Mouse (Mus musculus) spleen, postnatal 36 days (tissue): ENCODE results near the gene Edc3.
"Not testable (repeated sequence)": the region's sequence is repeated elsewhere in the genome, so short reads cannot be mapped to it uniquely, and the experiment has no call there.

Experiments used
- DNase-seq, 2 experiments: peaks; one replicate each; pipeline ENCODE4 v3.0.0; 2022; ENCODE audit warnings: low spot score in 2 of 2, mixed read lengths in 1 of 2

Gene Edc3

DNA sequence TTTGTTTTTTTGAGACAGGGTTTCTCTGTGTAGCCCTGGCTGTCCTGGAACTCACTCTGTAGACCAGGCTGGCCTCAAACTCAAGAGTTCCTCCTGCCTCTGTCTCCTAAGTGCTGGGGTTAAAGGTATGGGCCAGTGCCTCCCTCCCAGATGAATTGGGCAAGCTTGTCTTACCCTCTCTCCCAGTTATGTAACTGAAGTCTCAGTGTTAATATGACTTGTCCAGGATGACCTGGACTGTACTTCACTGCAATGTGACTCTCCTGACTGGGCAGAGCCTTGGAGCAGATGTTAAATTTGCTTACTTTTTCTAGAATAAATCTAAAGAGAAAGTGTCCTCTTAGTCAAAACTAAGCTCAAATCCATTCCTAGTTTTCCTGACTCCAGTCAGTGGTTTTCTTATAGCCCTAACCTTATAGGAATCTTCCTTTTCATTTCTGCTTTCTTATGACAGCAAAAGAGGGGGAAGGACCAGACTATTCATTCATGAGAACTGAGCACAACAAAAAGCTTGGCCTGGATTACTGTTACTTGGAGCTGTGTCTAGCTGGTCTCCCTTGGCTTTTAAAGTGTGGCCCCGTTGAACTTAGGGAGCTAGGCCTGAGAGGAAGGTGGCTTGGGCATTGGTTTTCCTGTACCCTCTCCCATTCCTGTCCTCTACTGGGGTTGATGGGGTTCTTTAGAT lies 9.7 kb upstream of the Edc3 start:
- no peak for DNase-seq

DNA sequence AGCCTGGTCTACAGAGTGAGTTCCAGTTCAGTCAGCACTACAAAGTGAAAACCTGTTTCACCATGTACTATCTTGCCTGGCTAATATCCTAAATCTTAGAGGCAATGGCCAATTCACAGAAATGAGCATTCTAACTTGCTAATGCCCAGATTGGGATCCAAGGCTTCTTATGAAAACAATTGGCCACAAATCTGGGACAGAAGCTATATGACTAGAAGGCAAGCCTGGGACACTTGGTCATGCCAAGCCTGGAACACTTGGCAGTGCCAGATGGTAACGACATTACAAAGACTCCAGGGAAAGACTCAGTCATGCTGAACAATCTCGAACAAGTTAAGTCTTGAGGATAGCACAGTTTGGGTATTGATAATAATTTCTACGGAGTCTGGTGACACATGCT lies 1.8 kb upstream of the Edc3 start:
- no peak for DNase-seq

DNA sequence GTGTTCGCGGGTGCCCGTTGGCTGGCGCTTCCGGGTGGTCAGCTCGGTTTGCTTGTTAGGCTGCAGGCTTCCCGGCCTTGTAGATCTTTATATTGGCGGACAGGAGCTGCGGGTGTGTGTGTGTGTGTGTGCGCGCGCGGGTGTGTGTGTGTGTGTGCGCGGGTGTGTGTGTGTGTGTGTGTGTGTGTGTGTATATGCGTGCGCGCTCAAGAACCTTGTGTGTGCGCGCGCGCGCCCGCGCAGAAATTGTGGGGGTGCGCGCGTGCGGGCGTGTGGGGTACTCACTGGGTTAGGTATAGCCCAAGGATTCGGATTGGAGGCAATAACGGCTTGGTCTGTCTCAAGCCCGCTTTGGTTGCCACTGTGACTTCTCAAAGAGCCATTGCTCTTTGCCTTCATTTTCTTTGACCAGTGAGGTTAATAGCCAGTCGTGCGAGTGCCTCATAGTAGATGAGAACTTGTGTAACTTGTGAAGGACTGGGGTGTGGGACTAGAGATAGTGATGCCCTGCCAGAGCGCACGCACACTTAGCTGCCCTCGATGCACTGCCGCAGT lies 457 bp downstream of the Edc3 start:
- peak in 1 of 2 experiments; percentile 31 for DNase-seq

DNA sequence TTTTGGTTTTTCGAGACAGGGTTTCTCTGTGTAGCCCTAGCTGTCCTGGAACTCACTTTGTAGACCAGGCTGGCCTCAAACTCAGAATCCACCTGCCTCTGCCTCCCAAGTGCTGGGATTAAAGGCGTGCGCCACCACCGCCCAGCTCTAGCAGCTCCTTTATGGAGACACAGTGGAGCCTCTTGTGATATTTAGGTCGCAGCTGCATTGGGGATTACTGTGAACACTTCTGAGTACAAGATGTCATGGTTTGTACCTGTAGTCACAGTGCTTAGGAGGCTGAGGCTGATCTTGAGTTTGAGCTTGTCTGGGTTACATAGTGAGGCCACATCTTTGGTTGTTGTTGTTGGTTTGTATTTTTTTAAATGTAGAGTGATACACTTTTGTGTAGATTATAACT lies 1.9 kb downstream of the Edc3 start:
- DNase-seq = not testable (repeated sequence)

DNA sequence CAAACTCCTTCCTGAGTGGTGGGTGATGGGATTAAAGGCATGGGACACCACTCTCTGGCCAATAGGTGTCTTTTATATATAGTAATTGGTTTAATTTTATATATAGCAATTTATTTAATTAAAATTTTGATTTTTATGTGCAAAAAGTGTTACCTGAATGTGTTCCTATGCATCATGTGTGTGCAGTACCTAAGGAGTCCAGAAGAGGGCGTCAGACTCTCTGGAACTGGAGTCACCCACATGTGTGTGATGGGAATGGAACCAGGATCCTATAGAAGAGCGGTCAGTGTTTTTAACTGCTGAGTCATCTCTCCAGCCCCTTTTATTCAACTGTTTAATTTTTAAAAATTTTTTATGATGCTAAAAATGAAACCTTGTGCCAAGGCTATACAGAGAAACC lies 3.9 kb downstream of the Edc3 start:
- no peak for DNase-seq

DNA sequence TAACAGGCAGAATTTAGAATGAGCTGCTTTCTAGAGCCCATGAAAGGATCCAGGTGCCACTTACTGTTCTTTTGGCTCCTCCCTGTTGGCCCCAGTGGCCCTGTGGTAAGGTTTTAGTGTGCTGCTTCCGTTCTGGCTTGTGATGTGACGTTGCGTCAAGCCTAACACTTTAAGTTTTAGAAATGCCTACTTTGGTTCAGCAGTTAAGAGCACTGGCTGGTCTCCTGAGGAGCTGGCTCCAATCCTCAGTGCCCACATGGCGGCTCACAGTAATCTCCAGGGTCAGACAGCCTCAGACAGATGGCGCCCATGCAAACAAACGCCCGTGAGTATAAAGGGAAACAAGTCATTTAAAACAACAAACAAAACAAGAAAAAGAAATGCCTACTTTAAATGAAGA lies 10.1 kb downstream of the Edc3 start:
- no peak for DNase-seq

DNA sequence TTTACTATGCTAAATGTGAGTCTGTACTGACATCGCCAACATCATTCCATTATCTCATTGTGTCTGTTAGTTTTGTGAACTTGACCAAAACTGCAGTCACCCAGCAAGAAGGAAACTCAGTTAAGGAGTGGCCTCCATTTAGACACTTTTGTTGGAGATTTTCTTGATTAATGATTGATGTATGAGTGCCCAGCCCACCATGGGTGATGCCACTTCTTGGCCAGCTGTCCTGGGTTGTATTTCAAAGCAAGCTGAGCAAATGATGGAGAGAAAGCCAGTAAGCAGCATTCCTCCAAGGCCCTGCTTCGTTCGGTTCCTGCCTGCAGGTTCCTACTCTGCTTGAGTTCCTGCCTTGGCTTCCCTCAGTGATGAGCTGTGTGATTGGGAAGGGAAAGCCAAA lies 12.4 kb downstream of the Edc3 start:
- no peak for DNase-seq

DNA sequence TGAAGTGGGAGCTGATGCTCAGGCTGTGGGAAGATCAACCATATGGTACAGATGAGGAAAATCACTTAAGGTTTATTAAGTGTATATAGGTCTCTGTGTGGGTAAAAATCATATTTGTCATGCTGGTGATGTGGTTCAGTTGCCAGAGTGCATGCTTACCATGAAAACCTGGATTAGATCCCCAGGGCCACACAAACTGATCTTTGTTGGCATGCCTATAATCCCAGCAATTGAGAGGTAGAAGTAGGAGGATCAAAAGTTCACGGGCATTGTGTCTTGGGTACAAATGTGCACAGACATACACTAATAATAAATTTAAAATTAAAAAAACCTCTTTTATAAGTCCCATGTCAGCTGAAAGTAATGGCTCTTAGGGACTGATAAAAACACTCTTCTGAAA lies 14.0 kb downstream of the Edc3 start:
- DNase-seq = no peak

DNA sequence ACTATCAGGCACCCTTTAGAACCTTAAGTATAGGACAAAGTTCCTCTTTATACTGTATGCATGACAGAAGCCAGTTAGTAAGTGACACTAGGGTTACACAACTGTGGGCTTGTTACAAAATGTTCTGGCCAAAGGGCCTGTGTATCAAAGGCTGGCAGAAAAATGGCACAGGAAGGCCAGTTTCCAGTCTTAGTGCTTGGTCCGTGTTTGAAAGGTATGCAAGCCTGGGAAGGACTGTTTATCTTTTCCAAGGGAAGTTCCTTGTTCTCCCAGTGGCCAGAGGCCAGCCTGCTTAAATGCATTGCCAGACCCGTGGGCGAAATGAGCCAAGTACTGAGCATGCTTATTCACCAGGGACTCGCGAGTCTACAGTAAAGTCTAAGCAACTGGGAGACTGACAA lies 15.0 kb downstream of the Edc3 start:
- DNase-seq = peak in 1 of 2 experiments; percentile 26

DNA sequence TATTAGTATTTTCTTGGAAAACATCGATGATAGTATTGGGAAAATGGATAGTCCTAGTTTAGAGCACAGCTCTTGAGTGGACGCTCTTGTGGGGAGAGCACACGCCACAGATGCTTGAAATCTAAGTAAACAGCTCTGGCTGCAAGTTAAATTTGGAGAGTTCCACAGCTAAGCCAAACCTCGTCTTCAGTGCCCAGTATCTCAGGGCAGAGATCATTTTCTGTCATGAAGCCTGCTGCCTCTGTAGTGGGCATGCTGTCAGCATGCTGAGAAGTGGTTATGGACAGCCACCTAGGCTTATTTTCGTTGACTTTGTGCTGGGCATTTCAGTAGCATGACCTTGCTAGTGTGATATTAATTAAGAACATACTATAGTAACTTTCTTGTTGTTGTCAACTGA lies 15.5 kb downstream of the Edc3 start:
- no peak for DNase-seq

DNA sequence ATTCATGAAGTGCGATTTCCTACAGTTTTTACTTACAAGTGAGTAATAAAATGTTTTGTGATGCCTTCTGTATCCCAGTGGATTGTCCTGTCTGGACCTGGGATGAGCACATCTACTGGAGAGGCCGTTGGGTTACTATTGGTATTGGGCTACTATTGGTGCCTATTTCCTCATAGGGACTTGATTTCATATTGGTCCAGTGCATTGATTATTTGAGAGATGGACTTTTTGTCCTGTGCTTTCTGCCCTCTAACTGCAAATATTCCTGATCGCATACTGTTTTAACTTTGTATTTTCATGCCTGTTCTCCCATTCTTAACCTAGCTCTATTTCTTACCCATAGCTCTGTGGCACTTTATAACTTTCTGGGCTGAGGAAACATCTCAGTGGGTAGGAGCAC lies 16.4 kb downstream of the Edc3 start:
- DNase-seq = no peak

DNA sequence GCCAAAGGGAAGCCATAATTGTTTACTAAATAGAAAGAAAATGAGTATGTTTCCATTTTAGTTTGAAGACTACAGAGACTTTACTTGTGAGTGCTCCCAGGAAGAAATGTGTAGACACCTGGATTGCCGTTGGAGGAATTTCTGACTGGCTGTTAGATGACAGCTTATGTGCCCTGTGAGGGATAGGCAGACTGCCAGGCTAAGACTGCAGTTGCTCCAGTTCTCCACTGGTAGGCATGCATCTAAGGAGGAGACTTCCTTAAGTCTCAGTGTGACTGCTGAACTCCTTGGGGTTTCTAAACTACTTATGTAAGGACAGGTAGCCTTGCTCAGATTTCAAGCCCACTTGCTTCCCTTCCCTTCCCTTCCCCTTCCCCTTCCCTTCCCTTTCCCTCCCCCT lies 20.0 kb downstream of the Edc3 start:
- DNase-seq = no peak

DNA sequence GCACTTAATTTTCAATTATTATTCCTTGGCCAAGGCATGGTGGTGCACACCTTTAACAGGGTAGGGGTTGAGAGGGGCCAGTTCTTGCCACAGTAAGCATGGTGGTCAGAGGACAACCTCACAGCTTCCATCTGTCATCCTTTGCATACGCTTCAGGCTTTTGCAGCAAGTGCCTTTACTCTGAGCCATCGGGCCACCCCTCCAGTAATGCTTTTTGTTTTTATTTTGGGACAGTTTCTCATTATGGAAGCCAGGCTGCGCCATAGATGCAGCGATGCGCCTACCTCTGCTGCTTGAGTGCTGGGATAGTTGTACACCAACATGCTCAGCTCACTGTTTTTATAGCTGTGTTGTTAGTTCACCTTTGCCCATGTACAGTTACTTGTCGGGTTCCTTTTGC lies 25.3 kb downstream of the Edc3 start:
- no peak for DNase-seq

DNA sequence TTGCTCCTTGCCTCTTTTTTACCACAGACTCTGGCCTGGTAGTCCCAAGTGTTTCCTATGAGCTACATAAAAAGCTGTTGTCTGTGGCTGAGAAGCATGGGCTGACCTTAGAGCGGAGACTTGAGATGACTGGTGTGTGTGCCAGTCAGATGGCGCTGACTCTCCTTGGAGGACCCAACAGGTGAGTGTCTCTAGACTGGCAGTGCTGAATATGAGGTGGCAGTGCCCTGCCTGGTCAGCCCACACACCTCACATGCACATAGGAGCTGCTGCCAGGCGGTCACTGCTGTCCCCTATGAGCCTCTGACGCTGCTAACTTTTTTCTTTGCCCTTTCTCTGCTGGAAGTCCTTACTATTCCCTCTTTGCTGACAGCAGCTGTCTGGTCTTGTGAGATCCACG lies 31.5 kb downstream of the Edc3 start:
- no peak for DNase-seq

DNA sequence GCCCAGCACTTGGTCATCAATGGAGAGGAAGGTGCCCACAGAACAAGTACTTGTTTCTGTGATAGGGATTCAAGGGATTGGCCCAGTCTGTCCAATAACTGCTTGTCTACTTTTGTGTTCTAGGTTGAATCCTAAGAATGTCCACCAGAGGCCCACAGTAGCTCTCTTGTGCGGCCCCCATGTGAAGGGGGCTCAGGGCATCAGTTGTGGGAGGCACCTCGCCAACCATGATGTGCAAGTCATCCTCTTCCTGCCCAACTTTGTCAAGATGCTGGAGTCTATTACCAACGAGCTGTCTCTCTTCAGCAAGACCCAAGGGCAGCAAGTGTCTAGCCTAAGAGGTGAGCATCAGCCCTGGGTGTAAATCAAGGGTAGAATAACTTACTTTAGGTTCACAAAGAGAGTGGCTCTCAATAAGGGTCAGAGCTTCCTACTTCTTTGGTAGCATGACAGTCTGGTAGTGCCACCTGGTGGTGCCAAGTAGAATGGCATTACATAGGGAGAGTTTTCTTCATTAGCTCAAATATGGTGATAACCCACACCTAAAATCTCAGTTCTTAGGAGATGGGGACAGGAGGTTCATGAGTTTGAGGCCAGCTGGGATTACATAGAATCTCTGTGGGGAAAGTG lies 36.2 kb downstream of the Edc3 start:
- peak in 1 of 2 experiments; percentile 47 for DNase-seq

DNA sequence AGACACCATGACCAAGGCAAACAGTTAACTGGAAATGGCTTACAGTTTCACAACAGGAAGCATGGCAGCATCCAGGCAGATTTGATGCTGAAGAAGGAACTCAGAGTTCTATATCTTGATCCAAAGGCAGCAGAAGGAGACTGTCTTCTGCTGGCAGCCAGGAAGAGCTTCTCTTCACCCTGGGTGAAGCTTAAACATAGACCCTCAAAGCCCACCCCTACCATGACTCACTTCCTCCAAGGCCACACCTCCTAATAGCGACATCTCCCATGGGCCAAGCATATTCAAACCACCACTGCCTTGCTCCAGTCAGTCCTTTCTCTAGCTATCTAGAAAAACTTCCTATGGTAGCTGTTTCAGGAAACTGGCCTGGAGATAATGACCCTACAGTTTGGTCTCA lies 38.7 kb downstream of the Edc3 start:
- DNase-seq = no peak

DNA sequence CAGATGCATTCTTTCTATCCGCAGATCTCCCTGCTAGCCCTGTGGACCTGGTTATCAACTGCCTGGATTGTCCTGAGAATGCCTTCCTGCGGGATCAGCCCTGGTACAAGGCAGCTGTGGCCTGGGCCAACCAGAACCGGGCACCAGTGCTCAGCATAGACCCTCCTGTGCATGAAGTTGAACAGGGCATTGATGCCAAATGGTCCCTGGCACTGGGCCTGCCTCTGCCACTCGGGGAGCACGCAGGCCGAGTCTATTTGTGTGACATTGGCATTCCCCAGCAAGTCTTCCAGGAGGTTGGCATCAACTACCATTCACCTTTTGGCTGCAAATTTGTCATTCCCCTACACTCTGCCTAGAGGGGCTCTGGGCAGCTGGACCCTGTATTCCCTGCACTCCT lies 39.8 kb downstream of the Edc3 start:
- no peak for DNase-seq

DNA sequence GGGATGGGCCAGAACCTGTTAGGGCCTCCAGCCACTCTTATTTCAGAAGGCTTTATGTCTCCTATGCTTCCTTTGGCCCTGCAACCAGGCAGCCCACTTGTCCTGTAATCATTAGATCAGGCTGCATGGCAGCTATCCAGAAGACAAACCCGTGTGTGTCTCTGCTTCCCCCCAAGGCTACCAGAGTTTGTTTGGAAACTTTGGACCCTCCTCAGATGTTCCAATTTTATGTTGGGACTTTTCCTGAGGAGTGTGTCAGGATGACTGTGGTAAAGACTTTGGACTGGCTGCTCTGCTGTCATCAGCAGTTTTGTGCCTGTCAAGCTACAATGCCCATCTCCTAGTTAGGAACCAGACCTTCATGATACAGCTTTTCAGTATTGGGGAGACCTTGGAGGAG lies 40.5 kb downstream of the Edc3 start:
- no peak for DNase-seq

DNA sequence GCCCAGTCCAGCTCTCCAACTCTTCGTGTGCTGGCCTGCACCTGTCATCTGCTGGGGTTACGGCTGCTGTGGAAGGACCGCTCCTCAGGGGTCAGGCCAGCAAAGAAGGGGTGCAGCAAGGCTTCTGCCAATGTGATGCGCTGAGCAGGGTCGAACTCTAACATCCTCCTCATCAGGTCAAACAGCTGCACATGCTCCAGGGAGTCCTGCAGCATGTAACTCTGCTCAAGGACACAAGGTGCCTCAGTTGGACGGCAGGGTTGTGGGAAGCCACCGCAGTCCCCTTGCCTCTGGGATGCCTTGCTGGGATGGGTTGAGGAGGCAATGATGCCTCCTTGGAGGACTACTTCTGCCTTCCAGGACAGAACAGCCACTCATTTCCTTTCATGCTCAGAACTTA lies 42.6 kb downstream of the Edc3 start:
- DNase-seq = no peak

DNA sequence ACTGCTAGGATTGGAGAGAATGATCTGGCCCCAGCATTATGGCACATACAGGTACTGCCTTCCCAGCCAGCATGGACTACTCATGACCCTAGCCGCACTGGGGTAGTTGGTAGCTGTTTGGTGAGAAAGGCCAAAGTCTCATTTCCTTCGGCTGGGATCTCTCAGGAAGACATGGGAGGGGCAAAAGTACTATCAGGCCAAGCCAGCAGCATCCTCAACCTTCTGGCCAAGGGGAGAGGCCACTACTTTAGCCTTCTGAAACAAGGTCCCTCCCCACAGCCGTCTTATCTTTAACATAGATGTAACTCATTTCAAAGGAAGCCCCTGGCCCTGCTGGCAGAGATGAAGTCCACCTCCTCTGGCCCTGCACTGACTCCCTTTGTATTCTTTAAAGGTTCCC lies 49.2 kb downstream of the Edc3 start:
- peak; percentile 32 to 58 for DNase-seq

DNA sequence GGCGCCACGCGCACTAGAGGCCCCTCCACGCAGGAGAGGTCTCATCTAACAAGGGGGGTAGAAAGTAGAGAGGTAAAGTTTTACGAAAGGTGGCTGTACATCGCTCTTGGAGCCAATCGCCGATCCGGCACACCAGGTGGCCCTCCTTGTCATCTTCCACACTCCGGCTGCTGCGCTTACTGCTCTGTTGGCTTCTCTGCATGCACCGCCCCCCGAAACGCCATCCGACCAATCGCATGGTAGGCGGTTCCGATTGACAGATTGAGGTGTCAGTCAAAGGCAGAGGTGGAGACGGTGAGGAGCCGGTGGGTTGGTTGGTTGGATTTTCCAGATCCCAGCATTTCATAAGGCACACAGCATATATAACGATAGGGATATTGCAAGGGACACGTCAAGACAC lies 50.2 kb downstream of the Edc3 start:
- DNase-seq = no peak

DNA sequence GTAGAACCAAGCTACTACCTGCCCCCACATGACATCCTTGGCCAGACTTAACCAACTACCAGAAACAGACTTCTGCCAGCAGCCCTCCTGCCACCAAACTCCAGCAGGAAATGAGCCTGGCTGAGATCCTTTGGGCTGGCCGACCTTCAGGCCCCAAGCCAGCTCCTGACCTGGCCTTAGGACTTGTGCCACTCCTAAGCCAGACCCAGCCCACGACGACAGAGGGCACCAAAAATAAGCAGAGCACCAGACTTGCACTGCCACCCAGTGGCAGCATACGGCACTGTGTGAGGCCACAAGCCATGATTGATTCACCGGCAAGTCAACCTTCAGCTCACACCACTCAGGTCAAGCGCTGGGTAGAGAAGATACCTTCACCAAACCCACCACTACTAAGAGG lies 50.9 kb downstream of the Edc3 start:
- DNase-seq = peak; percentile 67 to 74

DNA sequence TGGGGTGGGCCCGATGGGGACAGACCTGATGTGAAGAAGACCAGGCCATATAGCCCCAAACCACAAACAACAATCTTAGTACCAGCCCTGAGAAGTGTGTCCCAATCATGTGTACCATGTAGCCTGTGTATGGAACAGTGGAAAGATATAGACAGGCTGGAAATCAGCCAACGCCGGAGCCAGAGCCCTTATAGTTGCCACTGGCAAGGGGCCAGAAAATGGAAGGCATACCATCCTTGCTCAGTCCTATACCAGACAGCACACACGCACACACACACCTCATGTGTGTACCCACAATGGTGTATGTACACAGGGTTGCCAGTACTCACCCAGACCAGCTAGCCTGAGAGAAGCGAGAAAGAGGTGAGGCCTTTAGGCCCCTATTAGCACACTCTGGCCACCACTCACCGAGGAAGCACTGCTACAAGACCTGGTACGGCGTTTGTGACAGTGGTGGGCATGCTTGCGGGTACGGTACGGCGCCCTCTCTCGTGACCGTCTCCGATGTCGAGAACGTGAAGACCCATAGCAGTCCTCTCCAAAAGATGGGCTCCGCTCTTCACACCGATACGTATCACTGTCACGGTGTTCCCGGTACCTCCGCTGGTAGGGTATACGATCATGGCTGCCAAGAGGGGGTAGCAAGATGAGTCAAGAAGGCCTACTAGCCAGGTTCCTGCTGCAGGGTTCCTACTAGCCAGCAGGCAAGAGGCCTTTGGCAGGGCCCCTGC lies 52.2 kb downstream of the Edc3 start:
- no peak for DNase-seq
